Mouse (Mus musculus) heart, embryonic 13.5 days (tissue): ENCODE data around the gene Cga. TPM values are rescaled to one million over a fixed set of nuclear protein-coding genes. Genes with fewer than 3 reads are reported as not detected.
"Not testable (repeated sequence)": the region's sequence is repeated elsewhere in the genome, so short reads cannot be mapped to it uniquely, and the experiment has no call there.

Source experiments
- ATAC-seq: fragments of 200-750 bp; cut with Nextera tagmentation; 2 replicates; pipeline ENCODE4 v1.8.0; 2017; ENCODE audit warnings: moderate TSS enrichment; ENCODE audit not compliant: insufficient number of reproducible peaks, low FRiP score, low TSS enrichment; ENCODE audit errors: extremely low read depth
- H3K27ac ChIP-seq: fragments of 300-500 bp; sonication (generic); replicated peaks from 2 replicates; pipeline ENCODE4 v1.5.1; 2015; ENCODE audit warnings: moderate library complexity, mild to moderate bottlenecking, inconsistent platforms
- H3K27me3 ChIP-seq: fragments of 300-500 bp; sonication (generic); replicated peaks from 2 replicates; pipeline ENCODE4 v1.6.1; 2015; ENCODE audit warnings: mild to moderate bottlenecking, inconsistent platforms
- H3K36me3 ChIP-seq: fragments of 300-500 bp; sonication (generic); 2 replicates; pipeline ENCODE4 v1.6.1; 2015; ENCODE audit warnings: mild to moderate bottlenecking, inconsistent platforms
- H3K4me1 ChIP-seq: fragments of 300-500 bp; sonication (generic); 2 replicates; pipeline ENCODE4 v1.6.1; 2015; ENCODE audit warnings: inconsistent platforms
- H3K4me2 ChIP-seq: fragments of 300-500 bp; sonication (generic); 2 replicates; pipeline ENCODE4 v1.6.1; 2015; ENCODE audit warnings: inconsistent platforms, mild to moderate bottlenecking, moderate library complexity
- H3K4me3 ChIP-seq: fragments of 300-500 bp; sonication (generic); 2 replicates; pipeline ENCODE4 v1.5.1; 2015; ENCODE audit warnings: moderate library complexity, mild to moderate bottlenecking, inconsistent platforms
- H3K9ac ChIP-seq: fragments of 300-500 bp; sonication (generic); 2 replicates; pipeline ENCODE4 v1.6.1; 2015; ENCODE audit warnings: inconsistent platforms, mild to moderate bottlenecking, moderate library complexity
- H3K9me3 ChIP-seq: fragments of 300-500 bp; sonication (generic); 2 replicates; pipeline ENCODE4 v1.6.1; 2016; ENCODE audit warnings: inconsistent platforms
- WGBS: fragments of 180-500 bp; shearing (Covaris S2); methylation state at CpG from one replicate; pipeline ENCODE4 v1.1.7; 2015; ENCODE audit warnings: mixed read lengths; 5-methylcytosine and 5-hydroxymethylcytosine counted together
- polyA plus RNA-seq: library from polyadenylated mRNA; unstranded; fragments of >200 nt; fragmentation: Nextera tagmentation; extraction: Ambion mirVana; gene quantifications from 2 replicates; pipeline ENCODE4 v1.2.1, GENCODE M21; 2015

The Cga gene
- polyA plus RNA-seq, 1 experiment from 2014 or later: not detected

- no peak overlapping the region for H3K9ac ChIP-seq
- no peak overlapping the region for H3K4me3 ChIP-seq
- H3K27me3 ChIP-seq: no peaks in the 10 kb centered on the region
- no peak overlapping the region for H3K27ac ChIP-seq
- H3K4me1 ChIP-seq: no peaks in the 10 kb centered on the region
- no peak for ATAC-seq
- no peaks in the 10 kb centered on the region for H3K9me3 ChIP-seq
- no peaks in the 10 kb centered on the region for H3K36me3 ChIP-seq
- H3K4me2 ChIP-seq: no peak overlapping the region
- WGBS: 62% methylated on average over 6 of the region's 6 CpGs
Measured at GRCm38 (mm10) chr4:34922177-34922870, 28.7 kb downstream of the Cga start.

- not testable (repeated sequence) for H3K4me1 ChIP-seq, H3K4me3 ChIP-seq, ATAC-seq, H3K9me3 ChIP-seq, H3K4me2 ChIP-seq, H3K27ac ChIP-seq, H3K9ac ChIP-seq, H3K36me3 ChIP-seq, H3K27me3 ChIP-seq
- 61% methylated on average over 7 of the region's 7 CpGs for WGBS
Measured at GRCm38 (mm10) chr4:34928386-34928785, 34.8 kb downstream of the Cga start.

GRCm38 (mm10) chr4:34941046-34941445 lies 47.5 kb downstream of the Cga start:
- 88% methylated on average over 25 of the region's 25 CpGs for WGBS
- no peak for ATAC-seq
- no peak overlapping the region for H3K4me2 ChIP-seq

GRCm38 (mm10) chr4:34947181-34947580 lies 53.6 kb downstream of the Cga start:
- H3K27me3 ChIP-seq: no peaks in the 10 kb centered on the region
- H3K4me1 ChIP-seq: no peaks in the 10 kb centered on the region
- no peak overlapping the region for H3K4me3 ChIP-seq
- H3K9me3 ChIP-seq: no peaks in the 10 kb centered on the region
- H3K9ac ChIP-seq: no peak overlapping the region
- H3K4me2 ChIP-seq: no peak overlapping the region
- no peaks in the 10 kb centered on the region for H3K36me3 ChIP-seq
- H3K27ac ChIP-seq: no peak overlapping the region
- ATAC-seq: no peak

More at GRCm38 (mm10) chr4:34941046-34941445, 47.5 kb downstream of the Cga start:
- H3K4me1 ChIP-seq: no peaks in the 10 kb centered on the region
- no peaks in the 10 kb centered on the region for H3K9me3 ChIP-seq
- no peak overlapping the region for H3K9ac ChIP-seq
- H3K27ac ChIP-seq: no peak overlapping the region
- no peaks in the 10 kb centered on the region for H3K36me3 ChIP-seq
- no peak overlapping the region for H3K4me3 ChIP-seq
- H3K27me3 ChIP-seq: no peaks in the 10 kb centered on the region

DNA sequence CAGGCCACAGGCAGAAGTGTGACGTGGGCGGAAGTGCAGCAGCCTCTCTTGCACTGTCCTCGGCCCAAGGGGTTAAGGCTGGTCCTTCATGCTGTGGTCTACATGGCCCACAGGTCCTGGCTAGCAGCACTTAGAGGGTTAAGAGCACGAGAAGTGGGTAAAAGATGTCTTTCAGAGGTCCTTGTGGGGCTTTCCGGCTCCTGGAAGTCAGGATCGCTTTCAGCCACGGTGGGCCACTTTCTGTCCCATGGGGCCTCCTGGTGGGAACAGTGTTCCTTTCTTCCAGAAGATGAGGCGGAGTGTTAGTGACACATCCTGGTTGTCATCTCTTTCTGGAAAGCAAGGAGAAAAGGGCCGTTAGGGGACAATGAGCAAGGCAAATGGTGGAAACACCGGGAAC lies 60.1 kb downstream of the Cga start:
- H3K9me3 ChIP-seq: no peaks in the 10 kb centered on the region
- no peak overlapping the region for H3K27ac ChIP-seq
- no peak overlapping the region for H3K9ac ChIP-seq
- no peaks in the 10 kb centered on the region for H3K27me3 ChIP-seq
- H3K36me3 ChIP-seq: no peaks in the 10 kb centered on the region
- no peak for ATAC-seq
- 69% methylated on average over 10 of the region's 10 CpGs for WGBS
- no peak overlapping the region for H3K4me2 ChIP-seq
- peaks cover 3% of the 10 kb centered on the region; the same call in 1 of the 2 replicates for H3K4me1 ChIP-seq
- H3K4me3 ChIP-seq: no peak overlapping the region

Other genes with a start within 250 kb of the Cga start
- gene Slc35a1, start 206.3 kb upstream of the Cga start, polyA plus RNA-seq: 43.9 and 45.4 TPM in 2 replicates
- gene Cfap206, start 163.6 kb upstream of the Cga start, polyA plus RNA-seq: 0.24 TPM in 1 of 2 replicates, not detected in the other
- not detected in 2 replicates for gene Gm136, start 137.5 kb upstream of the Cga start, polyA plus RNA-seq
- 56.8 and 58.9 TPM in 2 replicates for gene Smim8, start 115.4 kb upstream of the Cga start, polyA plus RNA-seq
- 11.3 and 12.2 TPM in 2 replicates for gene Zfp292, start 10.8 kb upstream of the Cga start, polyA plus RNA-seq